Mouse (Mus musculus) limb, embryonic 10.5 days (tissue): ENCODE measurements around the gene Tbc1d10b. TPM values are rescaled to one million over a fixed set of nuclear protein-coding genes. Genes with fewer than 3 reads are reported as not detected.
A peak's percentile ranks its signal among the peaks of the same experiment; 100 is the strongest.

Experiments
- DNase-seq: peaks from one replicate; pipeline ENCODE4 v3.0.0-alpha.2; 2017; ENCODE audit warnings: low spot score
- H3K27ac ChIP-seq: fragments of 300-500 bp; sonication (generic); 2 replicates; pipeline ENCODE4 v1.5.1; 2016; ENCODE audit warnings: mild to moderate bottlenecking
- H3K27me3 ChIP-seq: fragments of 300-500 bp; sonication (generic); 2 replicates; pipeline ENCODE4 v1.6.1; 2016; ENCODE audit warnings: low read depth, mild to moderate bottlenecking; ENCODE audit not compliant: poor library complexity, severe bottlenecking
- H3K36me3 ChIP-seq: fragments of 300-500 bp; sonication (generic); 2 replicates; pipeline ENCODE4 v1.6.1; 2016; ENCODE audit warnings: mild to moderate bottlenecking, moderate library complexity
- H3K4me1 ChIP-seq: fragments of 300-500 bp; sonication (generic); 2 replicates; pipeline ENCODE4 v1.6.1; 2016
- H3K4me3 ChIP-seq: fragments of 300-500 bp; sonication (generic); 2 replicates; pipeline ENCODE4 v1.5.1; 2016; ENCODE audit warnings: mild to moderate bottlenecking, moderate library complexity
- H3K9me3 ChIP-seq: fragments of 300-500 bp; sonication (generic); replicated peaks from 2 replicates; pipeline ENCODE4 v1.6.1; 2016; ENCODE audit warnings: mild to moderate bottlenecking
- WGBS: fragments of 180-500 bp; shearing (Covaris S2); methylation state at CpG from one replicate; pipeline ENCODE4 v1.1.7; 2016; 5-methylcytosine and 5-hydroxymethylcytosine counted together
- polyA plus RNA-seq: library from polyadenylated mRNA; unstranded; fragments of >200 nt; fragmentation: Nextera tagmentation; extraction: Ambion mirVana; gene quantifications from 2 replicates; pipeline ENCODE4 v1.2.1, GENCODE M21; 2016

The Tbc1d10b gene
- polyA plus RNA-seq, 1 experiment from 2014 or later: 34.8 TPM

GRCm38 (mm10) chr7:127208553-127209438 is 528 bp upstream of the Tbc1d10b start, which contains the start of gene Mylpf:
TSS of gene Mylpf (plus strand) at chr7:127208890.
- Histone ChIP-seq H3K27me3 (peaks cover 13% of the 10 kb centered on the region), H3K27ac (peak within 1 kb of the TSS; percentile 96), H3K36me3 (peaks cover 16% of the 10 kb centered on the region), H3K4me3 (peak within 1 kb of the TSS; percentile 90), H3K9me3 (no peaks in the 10 kb centered on the region), H3K4me1 (peaks cover 37% of the 10 kb centered on the region)
- peak; percentile 96 for DNase-seq
- WGBS: 1% methylated on average over 44 of the region's 44 CpGs

DNA sequence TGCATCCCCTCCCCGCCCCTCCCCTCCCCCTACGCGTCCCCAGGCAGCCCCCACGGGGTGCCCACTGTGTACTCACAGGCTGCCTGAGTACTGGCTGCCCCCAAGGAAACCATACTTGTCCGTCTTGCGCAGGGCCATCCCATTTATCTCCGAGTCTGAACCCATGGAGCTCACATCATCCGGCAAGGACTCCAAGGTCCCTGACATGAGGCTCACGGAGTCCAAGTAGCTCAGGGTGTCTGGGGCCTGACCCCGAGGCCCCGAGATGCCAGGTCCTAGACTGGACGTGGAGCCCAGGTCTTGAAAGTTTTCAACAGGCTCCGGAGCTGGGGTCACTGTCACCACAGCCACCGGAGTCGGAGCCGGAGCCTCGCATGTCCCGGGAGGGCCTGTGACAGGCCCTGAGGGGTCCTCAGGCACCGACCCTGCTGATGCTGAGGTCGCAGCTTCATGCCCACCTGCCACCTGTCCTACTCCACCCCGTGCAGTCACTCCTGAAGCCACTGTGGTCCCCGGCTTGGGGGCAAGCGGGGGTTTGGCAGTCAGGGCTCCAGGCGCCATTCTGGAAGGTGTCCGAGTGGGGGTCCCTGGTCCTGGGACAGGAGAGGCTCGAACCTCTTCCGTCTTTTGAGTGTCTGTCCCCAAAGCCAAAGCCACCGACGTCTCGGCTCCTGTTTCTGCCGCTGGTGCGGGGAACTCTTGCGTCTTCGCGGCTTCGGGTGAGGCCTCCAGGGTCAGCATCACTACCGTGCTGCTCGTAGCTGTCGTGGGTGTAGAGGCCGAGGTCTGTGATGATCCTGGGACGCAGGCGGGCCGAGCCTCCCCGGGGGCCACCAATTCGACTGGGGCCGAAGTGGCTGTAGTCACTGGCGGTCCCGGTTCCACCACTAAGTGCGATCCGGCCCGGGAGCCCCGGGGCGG is 634 bp downstream of the Tbc1d10b start:
- WGBS: under 1% methylated on average over 53 of the region's 53 CpGs
- peak overlapping the region; percentile 96 for H3K27ac ChIP-seq
- H3K9me3 ChIP-seq: no peaks in the 10 kb centered on the region
- peaks cover 35% of the 10 kb centered on the region for H3K4me1 ChIP-seq
- H3K4me3 ChIP-seq: peak overlapping the region; percentile 90
- peaks cover 3% of the 10 kb centered on the region; the same call in 1 of the 2 replicates for H3K27me3 ChIP-seq
- peaks cover 28% of the 10 kb centered on the region for H3K36me3 ChIP-seq
- no peak for DNase-seq

GRCm38 (mm10) chr7:127206606-127207005 is 1.7 kb downstream of the Tbc1d10b start:
- Histone ChIP-seq H3K9me3 (no peaks in the 10 kb centered on the region), H3K4me1 (peaks cover 35% of the 10 kb centered on the region), H3K27ac (peak overlapping the region; percentile 96), H3K4me3 (peak overlapping the region; percentile 90), H3K27me3 (no peaks in the 10 kb centered on the region), H3K36me3 (peaks cover 37% of the 10 kb centered on the region)
- 50% methylated on average over 2 of the region's 2 CpGs for WGBS
- no peak for DNase-seq

- Histone ChIP-seq H3K9me3 (no peaks in the 10 kb centered on the region), H3K4me3 (peak overlapping the region; percentile 75), H3K27me3 (no peaks in the 10 kb centered on the region), H3K4me1 (peaks cover 24% of the 10 kb centered on the region), H3K36me3 (peaks cover 86% of the 10 kb centered on the region), H3K27ac (peak overlapping the region; percentile 94)
- DNase-seq: no peak
- 57% methylated on average over 11 of the region's 11 CpGs for WGBS
Measured at GRCm38 (mm10) chr7:127196484-127196883, 11.8 kb downstream of the Tbc1d10b start.

- DNase-seq: peak; percentile 94
- Histone ChIP-seq H3K27me3 (no peaks in the 10 kb centered on the region), H3K9me3 (no peaks in the 10 kb centered on the region), H3K36me3 (peaks cover 86% of the 10 kb centered on the region), H3K27ac (peak within 1 kb of the TSS; percentile 94), H3K4me1 (peaks cover 24% of the 10 kb centered on the region), H3K4me3 (peak within 1 kb of the TSS; percentile 75)
- WGBS: under 1% methylated on average over 51 of the region's 51 CpGs
Measured at GRCm38 (mm10) chr7:127195544-127196295, 12.5 kb downstream of the Tbc1d10b start, which contains the start of gene Cd2bp2. TSS of gene Cd2bp2 (minus strand) at chr7:127196050.

GRCm38 (mm10) chr7:127194633-127195029 is 13.6 kb downstream of the Tbc1d10b start:
- peaks cover 79% of the 10 kb centered on the region for H3K36me3 ChIP-seq
- no peaks in the 10 kb centered on the region for H3K27me3 ChIP-seq
- peak overlapping the region; percentile 75 for H3K4me3 ChIP-seq
- DNase-seq: no peak
- 81% methylated on average over 7 of the region's 7 CpGs for WGBS
- peak overlapping the region; percentile 94 for H3K27ac ChIP-seq
- no peaks in the 10 kb centered on the region for H3K9me3 ChIP-seq
- H3K4me1 ChIP-seq: peaks cover 24% of the 10 kb centered on the region

DNA sequence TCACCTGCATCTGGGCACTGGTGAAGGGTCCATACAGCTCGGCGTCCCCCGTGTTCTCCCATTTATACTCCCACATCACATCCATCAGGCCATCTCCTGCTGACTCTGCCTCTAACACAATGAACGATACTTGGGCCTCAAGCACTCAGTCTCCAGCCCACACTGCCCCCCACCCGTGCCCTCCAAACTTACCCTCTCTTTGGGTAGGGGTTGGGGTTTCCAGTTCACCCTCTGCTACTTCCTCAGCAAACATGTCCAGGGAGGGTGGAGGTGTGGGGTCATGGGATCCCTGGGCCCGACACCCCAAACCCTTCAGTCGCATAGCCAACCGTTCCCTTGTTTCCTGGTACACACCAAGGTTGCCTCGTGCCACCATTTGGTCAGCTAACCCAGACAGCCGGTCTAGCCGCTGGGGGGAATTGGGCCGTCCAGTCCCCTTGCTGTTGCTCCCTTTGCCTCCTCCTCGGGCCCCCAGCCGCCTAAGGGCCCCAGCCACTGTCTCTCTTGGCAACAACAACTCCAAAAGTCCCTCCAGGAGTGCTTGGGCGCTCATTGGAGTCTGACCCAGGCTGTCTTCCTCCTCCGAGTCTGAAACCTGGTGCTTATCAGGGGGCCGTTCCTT is 14.1 kb downstream of the Tbc1d10b start:
- peak overlapping the region; percentile 75 for H3K4me3 ChIP-seq
- peak overlapping the region; percentile 94 for H3K27ac ChIP-seq
- peaks cover 24% of the 10 kb centered on the region for H3K4me1 ChIP-seq
- WGBS: 95% methylated on average over 17 of the region's 17 CpGs
- no peak for DNase-seq
- H3K9me3 ChIP-seq: no peaks in the 10 kb centered on the region
- H3K27me3 ChIP-seq: no peaks in the 10 kb centered on the region
- peaks cover 74% of the 10 kb centered on the region for H3K36me3 ChIP-seq

GRCm38 (mm10) chr7:127192989-127193388 is 15.3 kb downstream of the Tbc1d10b start:
- Histone ChIP-seq H3K27ac (no peak overlapping the region), H3K4me3 (no peak overlapping the region), H3K9me3 (no peaks in the 10 kb centered on the region), H3K27me3 (no peaks in the 10 kb centered on the region), H3K4me1 (peaks cover 24% of the 10 kb centered on the region), H3K36me3 (peaks cover 63% of the 10 kb centered on the region)
- 93% methylated on average over 5 of the region's 5 CpGs for WGBS
- DNase-seq: no peak

- no peaks in the 10 kb centered on the region for H3K27me3 ChIP-seq
- no peak overlapping the region for H3K4me3 ChIP-seq
- H3K27ac ChIP-seq: no peak overlapping the region
- no peaks in the 10 kb centered on the region for H3K9me3 ChIP-seq
- DNase-seq: no peak
- peaks cover 15% of the 10 kb centered on the region for H3K4me1 ChIP-seq
- H3K36me3 ChIP-seq: peaks cover 47% of the 10 kb centered on the region
- 88% methylated on average over 6 of the region's 6 CpGs for WGBS
Measured at GRCm38 (mm10) chr7:127190672-127191071, 17.6 kb downstream of the Tbc1d10b start.

DNA sequence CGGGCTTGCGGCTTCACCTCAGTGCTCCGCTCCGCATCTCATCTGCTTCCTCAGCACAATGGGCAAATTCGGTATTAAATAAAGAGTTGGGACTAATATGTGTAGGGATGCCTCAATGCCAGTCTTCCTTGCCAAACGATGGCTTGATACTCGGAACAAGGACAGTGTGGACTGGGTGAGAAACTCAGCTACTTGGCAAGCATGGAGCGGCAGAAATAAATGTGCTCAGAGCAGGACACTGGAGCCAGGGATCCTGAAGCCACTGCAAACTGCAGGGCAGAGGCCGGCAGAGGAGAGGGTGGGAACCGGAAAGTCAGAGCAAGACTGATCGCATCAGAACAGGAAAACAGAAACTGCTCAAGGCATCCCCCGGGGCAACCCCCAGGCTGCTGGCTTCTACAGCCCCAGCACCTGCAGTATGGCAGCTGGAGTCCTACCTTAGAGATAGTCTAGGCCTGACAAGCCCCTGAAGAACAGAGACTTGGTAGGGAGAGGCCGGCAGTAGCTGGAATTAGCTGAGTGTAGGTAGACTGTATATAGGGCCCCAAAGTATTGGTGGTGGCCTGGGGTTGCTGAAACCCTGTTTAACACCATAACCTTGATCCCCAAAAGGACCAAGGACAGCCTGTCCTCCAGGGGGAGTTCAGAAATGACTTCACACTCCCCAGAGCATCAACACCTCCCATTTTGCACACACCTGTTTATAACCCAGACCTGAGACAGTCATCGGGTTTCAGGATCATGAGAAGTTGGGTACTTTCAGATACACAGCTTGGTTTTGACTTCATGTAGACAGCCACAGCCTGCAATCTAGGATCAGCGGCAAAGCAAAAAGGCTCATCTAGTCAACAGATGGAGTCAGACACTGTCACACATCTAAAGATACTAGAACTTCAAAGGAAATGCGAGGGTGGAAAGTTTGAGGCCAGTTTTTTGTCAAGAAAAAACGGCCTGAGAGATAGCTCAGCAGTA is 19.7 kb downstream of the Tbc1d10b start:
- no peaks in the 10 kb centered on the region for H3K27me3 ChIP-seq
- no peaks in the 10 kb centered on the region for H3K4me1 ChIP-seq
- 82% methylated on average over 17 of the region's 17 CpGs for WGBS
- H3K4me3 ChIP-seq: no peak overlapping the region
- H3K27ac ChIP-seq: no peak overlapping the region
- no peak for DNase-seq
- peaks cover 33% of the 10 kb centered on the region for H3K36me3 ChIP-seq
- no peaks in the 10 kb centered on the region for H3K9me3 ChIP-seq

DNA sequence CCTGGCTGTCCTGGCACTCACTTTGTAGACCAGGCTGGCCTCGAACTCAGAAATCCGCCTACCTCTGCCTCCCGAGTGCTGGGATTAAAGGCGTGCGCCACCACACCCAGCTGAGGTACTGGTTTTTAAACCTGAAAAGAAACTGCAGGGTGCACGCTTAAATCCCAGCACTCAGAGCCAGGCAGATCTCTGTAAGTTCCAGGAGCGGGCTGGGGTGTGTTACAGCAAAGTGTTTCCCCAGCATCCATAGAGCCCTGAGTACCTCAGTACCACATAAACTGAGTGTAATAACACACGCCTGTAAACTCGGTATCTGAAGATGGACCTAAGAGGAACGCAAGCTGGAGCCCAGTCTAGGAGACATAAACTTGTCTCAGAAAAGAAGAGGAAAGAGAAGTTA is 20.9 kb downstream of the Tbc1d10b start:
- Histone ChIP-seq H3K9me3 (no peaks in the 10 kb centered on the region), H3K36me3 (peaks cover 21% of the 10 kb centered on the region), H3K4me3 (no peak overlapping the region), H3K4me1 (no peaks in the 10 kb centered on the region), H3K27ac (no peak overlapping the region), H3K27me3 (no peaks in the 10 kb centered on the region)
- WGBS: 74% methylated on average over 10 of the region's 10 CpGs
- no peak for DNase-seq
